Mouse (Mus musculus) cerebellum, postnatal 10 days (tissue): ENCODE data around the gene Unc45b.
A peak's percentile ranks its signal among the peaks of the same experiment; 100 is the strongest.

Experiments
- DNase-seq, 2 experiments: peaks; one replicate each; pipeline ENCODE4 v3.0.0; 2021; ENCODE audit warnings: mixed read lengths in 2 of 2

The Unc45b gene

GRCm38 (mm10) chr11:82910250-82910649, at the start of gene Unc45b:
Gene Unc45b (plus strand): TSS chr11:82910550.
- DNase-seq, result no peak

- no peak for DNase-seq
Measured at GRCm38 (mm10) chr11:82860759-82861158, 49.6 kb upstream of the Unc45b start.

- no peak for DNase-seq
Measured at GRCm38 (mm10) chr11:82861558-82861957, 48.8 kb upstream of the Unc45b start.

GRCm38 (mm10) chr11:82862638-82863037, 47.7 kb upstream of the Unc45b start:
- no peak for DNase-seq

GRCm38 (mm10) chr11:82863059-82863458, 47.3 kb upstream of the Unc45b start:
- DNase-seq, result no peak

GRCm38 (mm10) chr11:82863488-82863931, 46.8 kb upstream of the Unc45b start:
- no peak for DNase-seq

- DNase-seq, result no peak
Measured at GRCm38 (mm10) chr11:82865957-82866356, 44.4 kb upstream of the Unc45b start.

GRCm38 (mm10) chr11:82866850-82867564, 43.3 kb upstream of the Unc45b start:
- no peak for DNase-seq

- no peak for DNase-seq
Measured at GRCm38 (mm10) chr11:82867956-82868355, 42.4 kb upstream of the Unc45b start.

- DNase-seq, result peak in 1 of 2 experiments; percentile 16
Measured at GRCm38 (mm10) chr11:82869506-82870172, 40.7 kb upstream of the Unc45b start.

GRCm38 (mm10) chr11:82870173-82871030, 39.9 kb upstream of the Unc45b start:
- peak in 1 of 2 experiments; percentile 44 for DNase-seq

GRCm38 (mm10) chr11:82871031-82871446, 39.3 kb upstream of the Unc45b start, which contains the start of gene Rffl:
Gene Rffl (minus strand): TSS chr11:82871210.
- peak; percentile 99 to 100 for DNase-seq

- no peak for DNase-seq
Measured at GRCm38 (mm10) chr11:82874924-82875323, 35.4 kb upstream of the Unc45b start.

GRCm38 (mm10) chr11:82875631-82876030, 34.7 kb upstream of the Unc45b start:
- DNase-seq, result no peak

- DNase-seq, result no peak
Measured at GRCm38 (mm10) chr11:82877726-82878344, 32.5 kb upstream of the Unc45b start.

- DNase-seq, result no peak
Measured at GRCm38 (mm10) chr11:82883180-82883579, 27.2 kb upstream of the Unc45b start.

GRCm38 (mm10) chr11:82886559-82886958, 23.8 kb upstream of the Unc45b start:
- no peak for DNase-seq

GRCm38 (mm10) chr11:82888491-82888946, 21.8 kb upstream of the Unc45b start:
- DNase-seq, result peak; percentile 71

- peak in 1 of 2 experiments; percentile 49 for DNase-seq
Measured at GRCm38 (mm10) chr11:82889524-82890341, 20.6 kb upstream of the Unc45b start.

GRCm38 (mm10) chr11:82890342-82890762, 20.0 kb upstream of the Unc45b start, which contains the start of gene Rad51d:
Gene Rad51d (minus strand): TSS chr11:82890614.
- DNase-seq, result peak; percentile 97 to 98

GRCm38 (mm10) chr11:82891936-82892335, 18.4 kb upstream of the Unc45b start, which contains the start of gene Fndc8:
Gene Fndc8 (plus strand): TSS chr11:82892124.
- DNase-seq, result no peak
